Mouse (Mus musculus) hindbrain, embryonic 13.5 days (tissue): ENCODE data around the gene Cox17. TPM values are rescaled to one million over a fixed set of nuclear protein-coding genes. Genes with fewer than 3 reads are reported as not detected.
A peak's percentile ranks its signal among the peaks of the same experiment; 100 is the strongest.

Experiments
- ATAC-seq: fragments of 200-750 bp; cut with Nextera tagmentation; 2 replicates; pipeline ENCODE4 v1.8.0; 2017; ENCODE audit warnings: moderate TSS enrichment; ENCODE audit not compliant: low FRiP score
- H3K27ac ChIP-seq: fragments of 300-500 bp; sonication (generic); 2 replicates; pipeline ENCODE4 v1.5.1; 2015; ENCODE audit warnings: inconsistent platforms, mild to moderate bottlenecking, moderate library complexity
- H3K27me3 ChIP-seq: fragments of 300-500 bp; sonication (generic); 2 replicates; pipeline ENCODE4 v1.6.1; 2015; ENCODE audit warnings: mild to moderate bottlenecking, inconsistent platforms
- H3K36me3 ChIP-seq: fragments of 300-500 bp; sonication (generic); 2 replicates; pipeline ENCODE4 v1.6.1; 2015; ENCODE audit warnings: mild to moderate bottlenecking, inconsistent platforms
- H3K4me1 ChIP-seq: fragments of 300-500 bp; sonication (generic); replicated peaks from 2 replicates; pipeline ENCODE4 v1.6.1; 2015; ENCODE audit warnings: inconsistent platforms
- H3K4me2 ChIP-seq: fragments of 300-500 bp; sonication (generic); 2 replicates; pipeline ENCODE4 v1.6.1; 2015; ENCODE audit warnings: inconsistent platforms, mild to moderate bottlenecking, moderate library complexity
- H3K4me3 ChIP-seq: fragments of 300-500 bp; sonication (generic); 2 replicates; pipeline ENCODE4 v1.5.1; 2015; ENCODE audit warnings: mild to moderate bottlenecking, inconsistent platforms
- H3K9ac ChIP-seq: fragments of 300-500 bp; sonication (generic); 2 replicates; pipeline ENCODE4 v1.6.1; 2015; ENCODE audit warnings: mild to moderate bottlenecking, inconsistent platforms
- H3K9me3 ChIP-seq: fragments of 300-500 bp; sonication (generic); 2 replicates; pipeline ENCODE4 v1.6.1; 2016; ENCODE audit warnings: inconsistent platforms
- whole genome bisulfite sequencing: fragments of 180-500 bp; shearing (Covaris S2); methylation state at CpG from one replicate; pipeline ENCODE4 v1.1.7; 2015; 5-methylcytosine and 5-hydroxymethylcytosine counted together
- polyA plus RNA-seq: library from polyadenylated mRNA; unstranded; fragments of >200 nt; fragmentation: Nextera tagmentation; extraction: Ambion mirVana; gene quantifications from 2 replicates; pipeline ENCODE4 v1.2.1, GENCODE M21; 2015

Gene Cox17
- polyA plus RNA-seq, 1 experiment from 2014 or later, result 106 TPM

- WGBS, result 89% methylated on average over 7 of the region's 7 CpGs
- Histone ChIP-seq H3K9ac (no peak overlapping the region), H3K4me3 (no peak overlapping the region), H3K27me3 (no peaks in the 10 kb centered on the region), H3K9me3 (no peaks in the 10 kb centered on the region), H3K4me2 (no peak overlapping the region), H3K4me1 (peaks cover 11% of the 10 kb centered on the region; the same call in 1 of the 2 replicates), H3K36me3 (no peaks in the 10 kb centered on the region), H3K27ac (no peak overlapping the region)
- no peak for ATAC-seq
These were observed 28.4 kb downstream of the Cox17 start for GRCm38 (mm10) chr16:38375182-38375581.

GRCm38 (mm10) chr16:38376163-38376840, 29.5 kb downstream of the Cox17 start:
- 21% methylated on average over 16 of the region's 17 CpGs for WGBS
- Histone ChIP-seq H3K27ac (peak overlapping the region; percentile 80), H3K9ac (peak overlapping the region; percentile 61), H3K4me2 (peak overlapping the region; percentile 48), H3K4me1 (peaks cover 11% of the 10 kb centered on the region; the same call in 1 of the 2 replicates), H3K27me3 (no peaks in the 10 kb centered on the region), H3K4me3 (peak overlapping the region; percentile 11; the same call in 1 of the 2 replicates), H3K36me3 (no peaks in the 10 kb centered on the region), H3K9me3 (no peaks in the 10 kb centered on the region)
- peak; percentile 87 for ATAC-seq

- no peaks in the 10 kb centered on the region for H3K27me3 ChIP-seq
- H3K4me2 ChIP-seq, result peak overlapping the region; percentile 48
- 57% methylated on average over 8 of the region's 8 CpGs for WGBS
- H3K36me3 ChIP-seq, result no peaks in the 10 kb centered on the region
- no peaks in the 10 kb centered on the region for H3K9me3 ChIP-seq
- H3K27ac ChIP-seq, result peak overlapping the region; percentile 80
- peak overlapping the region; percentile 11; the same call in 1 of the 2 replicates for H3K4me3 ChIP-seq
- peaks cover 11% of the 10 kb centered on the region; the same call in 1 of the 2 replicates for H3K4me1 ChIP-seq
- no peak overlapping the region for H3K9ac ChIP-seq
- peak; percentile 63 for ATAC-seq
These were observed 30.1 kb downstream of the Cox17 start for GRCm38 (mm10) chr16:38376841-38377249.

GRCm38 (mm10) chr16:38377546-38377945, 30.8 kb downstream of the Cox17 start:
- H3K27ac ChIP-seq, result no peak overlapping the region
- no peaks in the 10 kb centered on the region for H3K9me3 ChIP-seq
- no peak overlapping the region for H3K4me2 ChIP-seq
- H3K36me3 ChIP-seq, result no peaks in the 10 kb centered on the region
- WGBS, result 83% methylated on average over 6 of the region's 6 CpGs
- H3K27me3 ChIP-seq, result no peaks in the 10 kb centered on the region
- ATAC-seq, result no peak
- H3K9ac ChIP-seq, result no peak overlapping the region
- peaks cover 11% of the 10 kb centered on the region; the same call in 1 of the 2 replicates for H3K4me1 ChIP-seq
- H3K4me3 ChIP-seq, result no peak overlapping the region

GRCm38 (mm10) chr16:38378591-38378990, 31.8 kb downstream of the Cox17 start:
- no peak overlapping the region for H3K4me2 ChIP-seq
- no peaks in the 10 kb centered on the region for H3K9me3 ChIP-seq
- H3K27me3 ChIP-seq, result no peaks in the 10 kb centered on the region
- WGBS, result 89% methylated on average over 6 of the region's 6 CpGs
- peaks cover 11% of the 10 kb centered on the region; the same call in 1 of the 2 replicates for H3K4me1 ChIP-seq
- no peak overlapping the region for H3K9ac ChIP-seq
- ATAC-seq, result no peak
- no peaks in the 10 kb centered on the region for H3K36me3 ChIP-seq
- no peak overlapping the region for H3K4me3 ChIP-seq
- H3K27ac ChIP-seq, result no peak overlapping the region

- no peak for ATAC-seq
- 64% methylated on average over 6 of the region's 6 CpGs for WGBS
These were observed 32.3 kb downstream of the Cox17 start for GRCm38 (mm10) chr16:38379088-38379487.

GRCm38 (mm10) chr16:38379493-38379892, 32.7 kb downstream of the Cox17 start:
- no peak overlapping the region for H3K4me2 ChIP-seq
- no peak for ATAC-seq
- no peaks in the 10 kb centered on the region for H3K9me3 ChIP-seq
- H3K4me1 ChIP-seq, result peaks cover 11% of the 10 kb centered on the region; the same call in 1 of the 2 replicates
- 64% methylated on average over 3 of the region's 3 CpGs for WGBS
- H3K27ac ChIP-seq, result no peak overlapping the region
- H3K4me3 ChIP-seq, result no peak overlapping the region
- no peak overlapping the region for H3K9ac ChIP-seq
- H3K36me3 ChIP-seq, result no peaks in the 10 kb centered on the region
- no peaks in the 10 kb centered on the region for H3K27me3 ChIP-seq

More at GRCm38 (mm10) chr16:38379088-38379487, 32.3 kb downstream of the Cox17 start:
- H3K27me3 ChIP-seq, result no peaks in the 10 kb centered on the region
- H3K4me2 ChIP-seq, result no peak overlapping the region
- no peak overlapping the region for H3K27ac ChIP-seq
- no peak overlapping the region for H3K4me3 ChIP-seq
- no peaks in the 10 kb centered on the region for H3K36me3 ChIP-seq
- no peaks in the 10 kb centered on the region for H3K9me3 ChIP-seq
- H3K9ac ChIP-seq, result no peak overlapping the region
- peaks cover 11% of the 10 kb centered on the region; the same call in 1 of the 2 replicates for H3K4me1 ChIP-seq

GRCm38 (mm10) chr16:38379926-38380325, 33.1 kb downstream of the Cox17 start:
- Histone ChIP-seq H3K36me3 (no peaks in the 10 kb centered on the region), H3K27me3 (no peaks in the 10 kb centered on the region), H3K4me3 (no peak overlapping the region), H3K9me3 (no peaks in the 10 kb centered on the region), H3K4me1 (peaks cover 11% of the 10 kb centered on the region; the same call in 1 of the 2 replicates), H3K4me2 (no peak overlapping the region), H3K9ac (no peak overlapping the region), H3K27ac (no peak overlapping the region)
- 88% methylated on average over 3 of the region's 3 CpGs for WGBS
- no peak for ATAC-seq

- no peaks in the 10 kb centered on the region for H3K4me1 ChIP-seq
- no peak overlapping the region for H3K9ac ChIP-seq
- no peak for ATAC-seq
- H3K4me3 ChIP-seq, result no peak overlapping the region
- no peak overlapping the region for H3K4me2 ChIP-seq
- H3K27me3 ChIP-seq, result no peaks in the 10 kb centered on the region
- H3K36me3 ChIP-seq, result no peaks in the 10 kb centered on the region
- no peak overlapping the region for H3K27ac ChIP-seq
- 78% methylated on average over 2 of the region's 2 CpGs for WGBS
- H3K9me3 ChIP-seq, result no peaks in the 10 kb centered on the region
These were observed 36.9 kb downstream of the Cox17 start for GRCm38 (mm10) chr16:38383683-38384082.

- no peaks in the 10 kb centered on the region for H3K36me3 ChIP-seq
- H3K9ac ChIP-seq, result no peak overlapping the region
- WGBS, result 89% methylated on average over 6 of the region's 6 CpGs
- no peak for ATAC-seq
- H3K27me3 ChIP-seq, result no peaks in the 10 kb centered on the region
- H3K4me2 ChIP-seq, result no peak overlapping the region
- no peak overlapping the region for H3K4me3 ChIP-seq
- no peaks in the 10 kb centered on the region for H3K9me3 ChIP-seq
- H3K27ac ChIP-seq, result no peak overlapping the region
- H3K4me1 ChIP-seq, result no peaks in the 10 kb centered on the region
These were observed 38.4 kb downstream of the Cox17 start for GRCm38 (mm10) chr16:38385184-38385634.

GRCm38 (mm10) chr16:38385700-38386099, 38.9 kb downstream of the Cox17 start:
- 96% methylated on average over 4 of the region's 4 CpGs for WGBS
- Histone ChIP-seq H3K4me2 (no peak overlapping the region), H3K27ac (no peak overlapping the region), H3K9ac (no peak overlapping the region), H3K9me3 (no peaks in the 10 kb centered on the region), H3K4me3 (no peak overlapping the region), H3K36me3 (no peaks in the 10 kb centered on the region), H3K4me1 (no peaks in the 10 kb centered on the region), H3K27me3 (no peaks in the 10 kb centered on the region)
- ATAC-seq, result no peak

- no peaks in the 10 kb centered on the region for H3K9me3 ChIP-seq
- 94% methylated on average over 6 of the region's 6 CpGs for WGBS
- no peak overlapping the region for H3K9ac ChIP-seq
- H3K4me3 ChIP-seq, result no peak overlapping the region
- no peaks in the 10 kb centered on the region for H3K36me3 ChIP-seq
- no peak overlapping the region for H3K4me2 ChIP-seq
- no peak for ATAC-seq
- no peak overlapping the region for H3K27ac ChIP-seq
- no peaks in the 10 kb centered on the region for H3K27me3 ChIP-seq
- H3K4me1 ChIP-seq, result no peaks in the 10 kb centered on the region
These were observed 40.6 kb downstream of the Cox17 start for GRCm38 (mm10) chr16:38387389-38387788.

- 81% methylated on average over 6 of the region's 6 CpGs for WGBS
- Histone ChIP-seq H3K4me2 (no peak overlapping the region), H3K9me3 (no peaks in the 10 kb centered on the region), H3K36me3 (no peaks in the 10 kb centered on the region), H3K9ac (no peak overlapping the region), H3K27ac (no peak overlapping the region), H3K4me1 (no peaks in the 10 kb centered on the region), H3K4me3 (no peak overlapping the region), H3K27me3 (no peaks in the 10 kb centered on the region)
- ATAC-seq, result no peak
These were observed 42.0 kb downstream of the Cox17 start for GRCm38 (mm10) chr16:38388757-38389156.
